Mouse (Mus musculus) stomach, embryonic 16.5 days (tissue): Measurements from ENCODE around the gene Add3. TPM values are rescaled to one million over a fixed set of nuclear protein-coding genes. Genes with fewer than 3 reads are reported as not detected.

Source experiments
- ATAC-seq: fragments of 200-750 bp; cut with Nextera tagmentation; 2 replicates; pipeline ENCODE4 v1.8.0; 2017; ENCODE audit warnings: moderate number of reproducible peaks, moderate TSS enrichment; ENCODE audit not compliant: insufficient read depth, low FRiP score
- H3K27ac ChIP-seq: fragments of 300-500 bp; sonication (generic); 2 replicates; pipeline ENCODE4 v1.5.1; 2014; ENCODE audit warnings: low read length
- H3K27me3 ChIP-seq: fragments of 300-500 bp; sonication (generic); 2 replicates; pipeline ENCODE4 v1.6.1; 2014; ENCODE audit warnings: low read length, control low read depth, mixed read lengths; ENCODE audit not compliant: control insufficient read depth, insufficient read depth
- H3K36me3 ChIP-seq: fragments of 300-500 bp; sonication (generic); 2 replicates; pipeline ENCODE4 v1.6.1; 2014; ENCODE audit warnings: low read length; ENCODE audit not compliant: control insufficient read depth, insufficient read depth
- H3K4me1 ChIP-seq: fragments of 300-500 bp; sonication (generic); 2 replicates; pipeline ENCODE4 v1.6.1; 2014; ENCODE audit warnings: low read length, control low read depth, mixed read lengths; ENCODE audit not compliant: control insufficient read depth, insufficient read depth
- H3K4me2 ChIP-seq: fragments of 300-500 bp; sonication (generic); 2 replicates; pipeline ENCODE4 v1.6.1; 2014; ENCODE audit warnings: low read depth, low read length, mixed read lengths
- H3K4me3 ChIP-seq: fragments of 300-500 bp; sonication (generic); replicated peaks from 2 replicates; pipeline ENCODE4 v1.5.1; 2014; ENCODE audit warnings: mild to moderate bottlenecking, low read length
- H3K9ac ChIP-seq: fragments of 300-500 bp; sonication (generic); 2 replicates; pipeline ENCODE4 v1.6.1; 2014; ENCODE audit warnings: low read length
- H3K9me3 ChIP-seq: fragments of 300-500 bp; sonication (generic); replicated peaks from 2 replicates; pipeline ENCODE4 v1.6.1; 2016; ENCODE audit warnings: low read length, control low read depth; ENCODE audit not compliant: control insufficient read depth
- WGBS: fragments of 180-500 bp; shearing (Covaris S2); extraction: QIAGEN DNeasy Blood & Tissue Kit; methylation state at CpG from one replicate; pipeline ENCODE4 v1.1.7; 2014; 5-methylcytosine and 5-hydroxymethylcytosine counted together
- polyA plus RNA-seq: library from polyadenylated mRNA; unstranded; fragments of >200 nt; fragmentation: Nextera tagmentation; extraction: Ambion mirVana; gene quantifications from 2 replicates; pipeline ENCODE4 v1.2.1, GENCODE M21; 2015

Gene Add3
- polyA plus RNA-seq, 1 experiment from 2014 or later, result 82.6 TPM

DNA sequence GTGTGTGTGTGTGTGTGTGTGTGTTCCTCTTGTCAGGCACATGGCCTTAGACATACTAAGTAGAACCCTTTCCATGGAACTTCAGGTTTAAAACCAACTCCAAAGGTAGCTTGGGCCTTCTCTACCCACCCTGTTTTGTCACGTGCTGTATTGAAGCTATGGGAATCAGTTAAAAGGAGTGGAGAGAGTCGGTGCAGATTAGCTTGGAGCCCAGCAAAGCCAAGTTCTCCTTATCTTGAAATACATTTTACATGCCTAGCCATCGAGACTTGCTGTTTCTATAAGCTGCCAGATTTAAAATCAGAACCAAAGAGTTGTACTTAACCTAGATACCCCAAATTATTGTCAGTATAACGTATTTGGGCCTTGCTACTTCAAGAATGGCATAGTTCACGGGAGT, 44.7 kb downstream of the Add3 start:
- H3K27ac ChIP-seq, result peak overlapping the region; percentile 56
- no peak overlapping the region for H3K4me3 ChIP-seq
- peaks cover 69% of the 10 kb centered on the region for H3K4me1 ChIP-seq
- H3K4me2 ChIP-seq, result no peak overlapping the region
- whole genome bisulfite sequencing, result 53% methylated on average over 5 of the region's 5 CpGs
- H3K9me3 ChIP-seq, result no peaks in the 10 kb centered on the region; the same call in 1 of the 2 replicates
- no peak for ATAC-seq
- H3K27me3 ChIP-seq, result no peaks in the 10 kb centered on the region
- no peaks in the 10 kb centered on the region for H3K36me3 ChIP-seq
- H3K9ac ChIP-seq, result no peak overlapping the region

DNA sequence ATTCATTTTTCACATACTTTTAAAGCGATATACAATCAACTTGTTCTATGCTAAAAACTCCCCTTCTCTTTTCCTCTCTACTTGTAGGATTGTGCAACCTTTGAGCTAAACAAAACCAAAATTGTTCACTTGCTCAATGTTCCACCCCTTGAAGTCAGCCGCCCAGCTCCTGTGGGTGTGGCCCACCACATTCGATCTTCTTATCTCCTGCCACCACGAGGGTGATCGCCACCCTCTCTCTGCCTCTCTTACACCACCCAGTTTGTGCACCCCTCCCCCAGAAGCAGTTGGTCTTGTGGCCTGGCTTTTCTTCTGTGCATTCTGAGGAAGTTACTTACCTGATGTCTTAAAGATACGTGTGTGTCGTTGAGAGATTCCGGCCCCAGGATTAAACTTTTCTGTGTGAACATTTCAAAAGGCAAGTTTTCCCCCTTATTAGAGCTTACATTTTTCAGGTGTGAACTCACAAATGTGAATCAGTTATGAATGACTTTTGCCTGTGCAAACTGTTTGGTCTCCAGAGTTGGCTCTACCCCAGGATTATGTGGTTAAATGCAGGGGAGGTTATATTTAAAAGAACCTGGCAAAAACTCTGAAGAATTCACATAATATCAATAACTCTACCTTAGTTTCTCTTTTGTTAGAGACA, 45.4 kb downstream of the Add3 start:
- no peak overlapping the region for H3K4me3 ChIP-seq
- peak; percentile 72; the same call in 1 of the 2 replicates for ATAC-seq
- H3K9me3 ChIP-seq, result no peaks in the 10 kb centered on the region; the same call in 1 of the 2 replicates
- peaks cover 66% of the 10 kb centered on the region for H3K4me1 ChIP-seq
- H3K27ac ChIP-seq, result peak overlapping the region; percentile 77
- H3K4me2 ChIP-seq, result 0 out of 2 replicates have a peak overlapping the region, but pooled peaks have one; percentile 29
- H3K27me3 ChIP-seq, result no peaks in the 10 kb centered on the region
- WGBS, result 33% methylated on average over 8 of the region's 8 CpGs
- no peak overlapping the region for H3K9ac ChIP-seq
- no peaks in the 10 kb centered on the region for H3K36me3 ChIP-seq

DNA sequence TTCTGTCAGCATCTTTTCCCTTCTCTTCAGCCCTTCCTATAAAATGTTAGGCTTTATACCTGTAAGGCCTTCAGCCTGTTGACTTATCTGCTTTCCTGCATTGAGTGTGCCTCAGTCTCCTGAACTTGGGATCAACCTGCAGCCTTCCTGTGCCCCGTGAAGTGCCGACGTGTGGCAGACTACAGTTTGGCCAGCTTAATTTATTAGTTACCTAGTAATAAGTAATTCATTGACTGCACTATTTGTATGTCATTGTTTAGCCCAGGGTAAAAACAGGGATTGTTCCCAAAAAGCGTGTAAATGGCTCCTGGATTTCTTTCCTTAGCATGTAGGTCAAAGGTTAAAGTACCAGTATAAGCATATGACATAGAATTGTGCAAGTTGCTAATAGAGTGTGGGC, 46.2 kb downstream of the Add3 start:
- H3K4me1 ChIP-seq, result peaks cover 58% of the 10 kb centered on the region
- H3K9me3 ChIP-seq, result no peaks in the 10 kb centered on the region; the same call in 1 of the 2 replicates
- H3K27ac ChIP-seq, result no peak overlapping the region
- ATAC-seq, result no peak
- no peak overlapping the region for H3K4me3 ChIP-seq
- no peak overlapping the region for H3K9ac ChIP-seq
- H3K36me3 ChIP-seq, result no peaks in the 10 kb centered on the region
- H3K27me3 ChIP-seq, result no peaks in the 10 kb centered on the region
- H3K4me2 ChIP-seq, result no peak overlapping the region
- WGBS, result 55% methylated on average over 4 of the region's 4 CpGs

DNA sequence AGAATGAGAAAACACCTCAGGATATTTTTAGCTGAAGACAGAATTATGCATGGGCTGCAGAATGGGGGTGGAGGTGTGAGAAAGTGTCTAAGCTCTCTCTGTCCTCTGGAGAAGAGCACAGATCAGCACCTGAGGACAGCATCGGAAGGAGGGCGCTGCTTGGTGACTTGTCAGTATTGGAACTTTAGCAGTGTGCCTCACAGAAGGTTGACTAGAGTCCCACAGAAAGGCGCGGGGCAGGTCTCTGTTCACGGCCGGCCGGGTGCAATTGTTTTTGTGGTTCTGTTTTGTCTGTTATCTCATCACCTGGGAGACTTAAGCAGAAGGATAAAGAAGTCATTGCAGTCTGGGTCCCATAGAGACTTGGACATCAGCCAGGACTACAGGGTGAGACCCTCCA, 47.3 kb downstream of the Add3 start:
- Histone ChIP-seq H3K27ac (0 out of 2 replicates have a peak overlapping the region, but pooled peaks have one; percentile 17), H3K9me3 (no peaks in the 10 kb centered on the region), H3K4me3 (no peak overlapping the region), H3K4me2 (no peak overlapping the region), H3K4me1 (peaks cover 56% of the 10 kb centered on the region), H3K9ac (0 out of 2 replicates have a peak overlapping the region, but pooled peaks have one; percentile 26), H3K36me3 (no peaks in the 10 kb centered on the region), H3K27me3 (no peaks in the 10 kb centered on the region)
- WGBS, result 59% methylated on average over 7 of the region's 7 CpGs
- no peak for ATAC-seq

DNA sequence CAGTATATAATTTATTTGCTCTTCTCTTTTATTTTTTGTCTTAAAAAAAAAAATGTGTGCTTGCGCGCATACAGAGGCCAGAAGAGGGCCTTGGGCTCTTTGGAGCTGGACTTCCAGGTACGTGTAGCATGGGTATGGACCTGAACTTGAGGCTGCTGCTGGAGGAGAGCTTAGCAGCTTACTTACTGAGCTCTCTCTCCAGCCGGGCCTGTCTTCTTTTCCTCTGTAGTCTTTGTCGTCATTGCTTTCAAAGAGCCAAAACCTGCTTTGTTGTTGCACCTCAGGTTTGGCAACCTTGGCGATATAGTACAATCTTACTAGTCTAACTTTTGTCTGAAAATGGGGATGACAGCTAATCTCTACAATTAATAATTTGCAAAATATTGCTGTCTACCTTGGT, 47.9 kb downstream of the Add3 start:
- 66% methylated on average over 6 of the region's 6 CpGs for WGBS
- Histone ChIP-seq H3K4me2 (no peak overlapping the region), H3K27me3 (no peaks in the 10 kb centered on the region), H3K36me3 (no peaks in the 10 kb centered on the region), H3K4me1 (peaks cover 49% of the 10 kb centered on the region), H3K4me3 (no peak overlapping the region), H3K9me3 (no peaks in the 10 kb centered on the region), H3K9ac (no peak overlapping the region), H3K27ac (peak overlapping the region; percentile 66; the same call in 1 of the 2 replicates)
- ATAC-seq, result no peak

DNA sequence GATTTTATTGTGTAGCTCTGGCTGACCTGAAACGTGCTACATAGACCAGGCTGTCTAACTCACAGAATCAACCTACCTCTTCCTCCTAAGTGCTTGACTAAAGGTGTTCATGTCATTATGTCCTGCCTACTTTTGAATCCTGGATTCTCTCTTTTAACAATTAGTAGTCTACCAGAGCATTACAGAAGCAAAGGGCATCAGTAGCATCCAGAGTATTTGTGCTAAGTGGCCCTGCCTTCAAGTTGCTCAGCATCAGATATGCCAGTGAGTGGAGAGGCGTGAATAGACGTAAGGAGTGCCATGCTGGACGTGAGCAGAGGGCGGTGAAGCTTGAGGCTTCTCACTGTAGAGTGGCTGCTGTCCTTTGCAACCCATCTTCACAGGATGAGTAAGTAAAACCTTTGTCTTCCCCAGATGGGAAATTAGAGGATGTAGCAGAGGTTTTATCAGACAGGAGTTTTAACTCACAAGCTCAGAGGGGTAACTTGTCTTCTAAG, 48.5 kb downstream of the Add3 start:
- Histone ChIP-seq H3K4me3 (no peak overlapping the region), H3K27me3 (no peaks in the 10 kb centered on the region), H3K4me2 (no peak overlapping the region), H3K9me3 (no peaks in the 10 kb centered on the region), H3K27ac (peak overlapping the region; percentile 18; the same call in 1 of the 2 replicates), H3K36me3 (no peaks in the 10 kb centered on the region), H3K9ac (no peak overlapping the region), H3K4me1 (peaks cover 47% of the 10 kb centered on the region)
- no peak for ATAC-seq
- 80% methylated on average over 5 of the region's 5 CpGs for whole genome bisulfite sequencing

DNA sequence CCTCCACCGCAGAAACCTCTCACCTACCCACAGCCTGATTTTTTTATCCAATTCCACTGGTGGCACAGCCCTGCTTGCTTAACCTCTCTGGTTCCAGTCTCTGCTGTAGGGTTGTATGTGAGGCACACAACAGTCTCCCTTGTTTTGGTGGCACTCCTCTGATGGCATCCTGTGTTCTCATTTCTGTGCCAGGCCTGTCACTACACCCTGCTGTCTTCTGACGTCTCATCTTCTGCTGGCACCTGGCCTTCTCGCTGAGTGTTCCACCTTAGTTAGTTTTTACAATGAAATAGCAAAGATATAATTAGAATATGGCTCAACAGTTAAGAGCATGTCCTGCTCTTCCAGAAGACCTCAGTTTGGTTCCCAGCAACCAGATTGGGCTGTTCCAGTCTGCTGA, 49.5 kb downstream of the Add3 start:
- no peak overlapping the region for H3K27ac ChIP-seq
- no peak for ATAC-seq
- H3K36me3 ChIP-seq, result no peaks in the 10 kb centered on the region
- no peak overlapping the region for H3K4me3 ChIP-seq
- peaks cover 44% of the 10 kb centered on the region for H3K4me1 ChIP-seq
- no peaks in the 10 kb centered on the region for H3K9me3 ChIP-seq
- H3K27me3 ChIP-seq, result no peaks in the 10 kb centered on the region
- WGBS, result 93% methylated on average over 3 of the region's 3 CpGs
- H3K4me2 ChIP-seq, result no peak overlapping the region
- H3K9ac ChIP-seq, result no peak overlapping the region

DNA sequence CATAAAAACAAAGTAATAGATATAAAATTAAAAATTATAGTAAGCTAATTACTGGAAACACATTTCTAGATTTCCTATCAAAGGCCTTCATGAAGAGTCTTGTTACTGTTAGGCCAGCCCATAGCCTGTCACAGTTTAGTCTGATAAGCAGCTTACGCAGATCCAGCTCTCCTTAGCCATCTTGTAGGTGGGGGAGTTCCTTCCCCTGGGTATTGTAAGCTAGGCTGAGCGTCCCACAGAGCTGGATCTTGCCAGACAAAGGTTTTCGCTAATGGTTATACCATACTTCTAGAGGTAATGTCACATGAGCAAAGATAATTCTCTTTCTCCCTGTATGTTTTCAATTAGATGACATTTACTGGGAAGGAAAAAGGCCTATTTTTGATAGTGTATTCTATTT, 50.0 kb downstream of the Add3 start:
- WGBS, result 81% methylated on average over 3 of the region's 3 CpGs
- peaks cover 46% of the 10 kb centered on the region for H3K4me1 ChIP-seq
- H3K9me3 ChIP-seq, result no peaks in the 10 kb centered on the region
- no peaks in the 10 kb centered on the region for H3K27me3 ChIP-seq
- no peak overlapping the region for H3K4me3 ChIP-seq
- H3K9ac ChIP-seq, result no peak overlapping the region
- ATAC-seq, result no peak
- H3K36me3 ChIP-seq, result no peaks in the 10 kb centered on the region
- H3K4me2 ChIP-seq, result no peak overlapping the region
- no peak overlapping the region for H3K27ac ChIP-seq

DNA sequence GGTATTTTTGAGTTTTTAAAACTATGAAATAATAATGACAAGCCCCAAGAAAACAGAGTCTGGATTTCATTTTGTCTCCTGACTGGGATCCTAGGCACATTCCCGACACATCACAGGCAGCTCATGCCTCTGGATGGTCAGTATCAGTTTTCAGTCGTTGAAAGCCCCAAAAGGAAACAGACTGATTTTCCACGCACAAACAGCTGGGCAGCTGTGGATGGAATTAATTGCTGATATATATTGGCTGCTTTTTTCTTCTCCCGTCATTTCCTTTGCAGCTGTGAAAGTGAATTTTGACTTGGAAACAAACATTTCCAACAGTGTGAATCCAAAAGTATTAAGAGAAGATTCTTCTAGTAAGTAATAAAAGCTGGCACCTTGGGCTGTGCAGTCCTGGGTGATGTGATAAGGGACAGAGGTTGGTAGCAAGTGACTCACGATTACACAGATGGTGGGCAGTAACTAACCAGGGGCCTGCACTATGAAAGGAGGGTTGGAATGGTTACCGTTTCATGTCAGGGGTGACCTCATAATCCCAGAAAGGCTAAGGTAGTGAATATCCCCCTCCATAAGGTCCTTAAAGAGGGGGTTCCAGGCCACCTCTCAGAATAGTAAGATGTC, 51.7 kb downstream of the Add3 start:
- ATAC-seq, result no peak
- Histone ChIP-seq H3K36me3 (no peaks in the 10 kb centered on the region), H3K27me3 (no peaks in the 10 kb centered on the region), H3K9ac (no peak overlapping the region), H3K9me3 (no peaks in the 10 kb centered on the region), H3K4me1 (peaks cover 36% of the 10 kb centered on the region), H3K27ac (peak overlapping the region; percentile 66), H3K4me3 (no peak overlapping the region), H3K4me2 (no peak overlapping the region)
- WGBS, result 44% methylated on average over 6 of the region's 6 CpGs
